Mouse (Mus musculus) forebrain, embryonic 11.5 days (tissue): ENCODE results near the gene Nr1h3. TPM values are rescaled to one million over a fixed set of nuclear protein-coding genes. Genes with fewer than 3 reads are reported as not detected.
A peak's percentile ranks its signal among the peaks of the same experiment; 100 is the strongest.
"Not testable (repeated sequence)": the region's sequence is repeated elsewhere in the genome, so short reads cannot be mapped to it uniquely, and the experiment has no call there.

Experiments used
- ATAC-seq: fragments of 200-750 bp; cut with Nextera tagmentation; replicated peaks from 2 replicates; pipeline ENCODE4 v1.8.0; 2017; ENCODE audit warnings: moderate TSS enrichment; ENCODE audit not compliant: low FRiP score
- DNase-seq: peaks from one replicate; pipeline ENCODE4 v3.0.0-alpha.2; 2017; ENCODE audit warnings: low spot score
- H3K27ac ChIP-seq: fragments of 300-500 bp; sonication (generic); 2 replicates; pipeline ENCODE4 v1.5.1; 2014; ENCODE audit warnings: low read depth, low read length
- H3K27me3 ChIP-seq: fragments of 300-500 bp; sonication (generic); 2 replicates; pipeline ENCODE4 v1.6.1; 2014; ENCODE audit warnings: mild to moderate bottlenecking, low read length, mixed read lengths; ENCODE audit not compliant: control insufficient read depth, insufficient read depth
- H3K36me3 ChIP-seq: fragments of 300-500 bp; sonication (generic); 2 replicates; pipeline ENCODE4 v1.6.1; 2014; ENCODE audit warnings: mild to moderate bottlenecking, low read length, moderate library complexity, mixed read lengths; ENCODE audit not compliant: control insufficient read depth, insufficient read depth
- H3K4me1 ChIP-seq: fragments of 300-500 bp; sonication (generic); replicated peaks from 2 replicates; pipeline ENCODE4 v1.6.1; 2014; ENCODE audit warnings: low read length, mixed read lengths; ENCODE audit not compliant: control insufficient read depth, insufficient read depth
- H3K4me2 ChIP-seq: fragments of 300-500 bp; sonication (generic); 2 replicates; pipeline ENCODE4 v1.6.1; 2014; ENCODE audit warnings: low read depth, mild to moderate bottlenecking, low read length, moderate library complexity, mixed read lengths; ENCODE audit not compliant: severe bottlenecking
- H3K4me3 ChIP-seq: fragments of 300-500 bp; sonication (generic); 2 replicates; pipeline ENCODE4 v1.5.1; 2014; ENCODE audit warnings: low read depth, low read length
- H3K9ac ChIP-seq: fragments of 300-500 bp; sonication (generic); 2 replicates; pipeline ENCODE4 v1.6.1; 2014; ENCODE audit warnings: low read length
- H3K9me3 ChIP-seq: fragments of 300-500 bp; sonication (generic); 2 replicates; pipeline ENCODE4 v1.6.1; 2016; ENCODE audit warnings: low read length, mixed read lengths; ENCODE audit not compliant: control insufficient read depth
- WGBS: fragments of 180-500 bp; shearing (Covaris S2); extraction: QIAGEN DNeasy Blood & Tissue Kit; methylation state at CpG from one replicate; pipeline ENCODE4 v1.1.7; 2014; 5-methylcytosine and 5-hydroxymethylcytosine counted together
- polyA plus RNA-seq: library from polyadenylated mRNA; unstranded; fragments of >200 nt; fragmentation: Nextera tagmentation; extraction: Ambion mirVana; gene quantifications from 2 replicates; pipeline ENCODE4 v1.2.1, GENCODE M21; 2014

Nr1h3 gene
- polyA plus RNA-seq, result 1.6 and 2.0 TPM in 2 replicates

DNA sequence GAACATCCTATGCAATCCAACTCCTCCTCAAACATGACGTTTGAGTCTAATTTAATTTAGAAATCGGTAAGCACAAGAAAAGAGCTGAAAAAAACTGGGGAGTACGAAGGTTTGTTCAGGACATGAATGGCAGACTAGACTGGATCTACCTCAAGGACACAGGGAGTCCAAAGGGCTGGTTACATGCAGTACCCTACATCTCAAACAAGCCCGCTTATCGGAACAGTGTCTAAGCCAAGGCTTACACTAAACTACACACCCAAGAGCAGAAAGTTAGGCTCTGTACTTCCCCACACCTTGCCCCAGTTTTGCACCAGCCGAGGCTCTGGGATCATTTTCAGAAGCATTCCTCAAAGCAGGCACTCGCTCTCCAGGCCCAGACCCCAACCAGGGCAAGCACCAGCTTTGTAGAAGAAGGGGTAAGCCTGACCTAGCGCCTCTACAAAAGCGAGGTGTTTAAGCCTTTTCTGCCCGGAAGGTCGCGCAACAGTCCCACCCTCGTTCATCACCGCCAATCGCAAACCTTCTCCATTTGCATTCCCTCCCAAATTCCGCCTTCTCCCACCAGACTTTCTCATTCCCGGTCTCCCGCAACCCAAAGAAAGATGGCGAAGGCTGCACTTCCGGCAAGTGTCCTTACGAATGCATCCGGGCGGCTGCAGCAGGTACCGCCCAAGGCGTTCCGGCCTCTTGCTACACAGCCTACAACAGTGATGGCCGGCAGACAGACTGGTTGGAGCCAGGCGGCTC lies at the start of gene Nr1h3, which contains the start of gene Acp2:
Gene Nr1h3, minus strand, starts transcription at position 613 of the 750 bp plus-strand sequence.
Gene Acp2, plus strand, starts transcription at position 664 of the 750 bp plus-strand sequence.
- Histone ChIP-seq H3K4me2 (peak within 1 kb of the TSS; percentile 71), H3K9ac (peak within 1 kb of the TSS; percentile 92), H3K4me3 (peak within 1 kb of the TSS; percentile 78), H3K9me3 (no peaks in the 10 kb centered on the region), H3K4me1 (peaks cover 14% of the 10 kb centered on the region), H3K27ac (peak within 1 kb of the TSS; percentile 90), H3K36me3 (peaks cover 7% of the 10 kb centered on the region; the same call in 1 of the 2 replicates), H3K27me3 (no peaks in the 10 kb centered on the region)
- WGBS, result 5% methylated on average over 28 of the region's 28 CpGs
- DNase-seq (peak; percentile 96), ATAC-seq (peak; percentile 97)

DNA sequence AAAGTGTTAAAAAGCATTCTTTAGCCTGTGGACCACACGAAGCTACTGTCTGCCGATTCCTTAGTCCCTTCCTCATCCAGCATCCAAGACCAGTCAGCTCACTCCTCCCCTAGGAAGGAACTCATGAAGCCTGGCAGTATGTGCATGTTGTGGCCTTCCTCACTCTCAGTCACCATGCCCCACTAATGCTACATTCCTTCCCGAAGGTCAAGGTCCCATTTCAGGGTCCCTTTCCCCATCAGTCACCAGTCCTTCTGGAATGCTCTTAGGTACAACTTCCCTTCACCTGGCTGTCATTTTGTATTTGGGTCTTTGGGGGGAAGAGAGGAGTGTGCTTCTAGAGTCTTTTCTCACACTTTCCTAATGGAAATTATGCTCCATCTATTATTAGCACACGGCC lies 49.4 kb upstream of the Nr1h3 start:
- H3K4me2 ChIP-seq, result no peak overlapping the region
- peaks cover 9% of the 10 kb centered on the region for H3K4me1 ChIP-seq
- H3K9me3 ChIP-seq, result no peaks in the 10 kb centered on the region
- 82% methylated on average over 4 of the region's 4 CpGs for WGBS
- H3K4me3 ChIP-seq, result no peak overlapping the region
- no peaks in the 10 kb centered on the region for H3K36me3 ChIP-seq
- DNase-seq (no peak), ATAC-seq (no peak)
- H3K27me3 ChIP-seq, result peaks cover 7% of the 10 kb centered on the region
- no peak overlapping the region for H3K9ac ChIP-seq
- no peak overlapping the region for H3K27ac ChIP-seq

DNA sequence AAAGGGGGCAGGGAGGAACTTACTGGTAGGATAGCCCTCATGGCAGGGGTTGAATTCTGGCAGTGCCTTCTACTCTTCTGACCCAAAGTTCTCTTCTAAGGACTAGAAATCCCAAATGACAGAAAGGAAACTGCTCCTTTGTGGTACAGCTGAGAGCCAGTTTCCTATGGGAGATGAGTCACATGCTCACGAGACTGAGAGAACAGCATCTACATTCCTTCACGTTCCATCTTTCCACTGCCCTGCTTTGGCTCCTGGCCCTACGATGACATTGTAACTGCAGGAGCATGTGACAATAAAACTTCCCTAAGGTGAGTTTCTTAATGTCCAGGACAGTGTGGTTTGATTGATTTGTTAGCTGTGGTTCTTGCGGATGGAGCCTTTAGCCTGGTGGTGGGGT lies 45.7 kb upstream of the Nr1h3 start:
- WGBS, result 93% methylated on average over 4 of the region's 4 CpGs

DNA sequence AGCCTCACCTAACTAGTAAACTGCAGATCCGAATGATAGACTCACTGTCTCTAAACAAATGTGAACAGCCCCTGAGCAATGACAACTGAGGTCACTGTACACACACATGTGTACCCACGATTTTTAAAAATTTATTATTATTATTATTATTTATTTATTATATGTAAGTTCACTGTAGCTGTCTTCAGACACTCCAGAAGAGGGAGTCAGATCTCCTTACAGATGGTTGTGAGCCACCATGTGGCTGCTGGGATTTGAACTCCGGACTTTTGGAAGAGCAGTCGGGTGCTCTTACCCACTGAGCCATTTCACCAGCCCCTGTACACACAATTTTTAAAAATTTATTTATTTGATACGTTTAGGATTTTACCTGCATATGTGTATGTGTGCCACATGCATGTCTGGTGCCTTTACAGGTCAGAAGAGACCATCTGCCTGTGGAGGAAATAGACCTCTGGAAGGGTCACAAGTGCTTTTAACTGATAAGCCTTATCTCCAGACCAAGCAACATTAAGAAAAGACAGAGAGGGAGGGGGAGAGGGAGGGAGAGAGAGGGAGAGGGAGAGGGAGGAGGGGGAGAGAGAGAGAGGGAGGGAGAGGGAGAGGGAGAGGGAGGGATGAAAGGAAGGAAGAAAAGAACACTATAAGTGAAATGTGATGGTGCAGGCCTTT lies 42.1 kb upstream of the Nr1h3 start:
- Histone ChIP-seq H3K9ac (no peak overlapping the region), H3K27me3 (no peaks in the 10 kb centered on the region), H3K36me3 (no peaks in the 10 kb centered on the region), H3K4me1 (no peaks in the 10 kb centered on the region), H3K4me2 (no peak overlapping the region), H3K27ac (no peak overlapping the region), H3K4me3 (no peak overlapping the region), H3K9me3 (no peaks in the 10 kb centered on the region)
- no peak for DNase-seq
- WGBS, result 86% methylated on average over 5 of the region's 5 CpGs
- no peak for ATAC-seq

More for the DNA sequence above, 45.7 kb upstream of the Nr1h3 start:
- H3K4me2 ChIP-seq, result no peak overlapping the region
- no peak for ATAC-seq
- H3K27me3 ChIP-seq, result no peaks in the 10 kb centered on the region
- H3K9me3 ChIP-seq, result no peaks in the 10 kb centered on the region
- H3K27ac ChIP-seq, result no peak overlapping the region
- no peak overlapping the region for H3K4me3 ChIP-seq
- no peak overlapping the region for H3K9ac ChIP-seq
- no peaks in the 10 kb centered on the region for H3K4me1 ChIP-seq
- no peaks in the 10 kb centered on the region for H3K36me3 ChIP-seq
- no peak for DNase-seq

DNA sequence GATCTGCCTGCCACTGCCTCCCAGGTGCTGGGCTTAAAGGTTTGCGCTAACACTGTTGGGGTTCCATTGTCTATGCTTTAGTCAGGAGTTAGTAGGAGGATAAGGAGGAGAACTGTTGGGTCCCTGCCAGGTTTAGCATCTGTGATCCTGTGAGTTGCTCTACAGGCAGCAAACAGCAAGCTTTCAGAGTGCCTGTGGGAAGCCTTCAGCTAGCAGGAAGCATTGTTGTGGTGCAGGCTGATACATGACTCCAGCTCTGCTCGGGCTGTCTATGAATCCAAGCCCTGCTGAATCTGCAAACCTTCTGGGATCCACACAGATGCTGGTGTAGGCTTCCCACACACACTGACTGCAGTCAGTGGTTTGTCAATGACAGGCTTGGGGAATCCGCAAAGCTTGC lies 40.8 kb upstream of the Nr1h3 start:
- Histone ChIP-seq H3K9me3 (no peaks in the 10 kb centered on the region), H3K4me3 (no peak overlapping the region), H3K27ac (no peak overlapping the region), H3K27me3 (no peaks in the 10 kb centered on the region), H3K9ac (no peak overlapping the region), H3K36me3 (no peaks in the 10 kb centered on the region), H3K4me1 (no peaks in the 10 kb centered on the region), H3K4me2 (no peak overlapping the region)
- DNase-seq, result no peak
- 62% methylated on average over 3 of the region's 3 CpGs for WGBS
- ATAC-seq, result no peak

DNA sequence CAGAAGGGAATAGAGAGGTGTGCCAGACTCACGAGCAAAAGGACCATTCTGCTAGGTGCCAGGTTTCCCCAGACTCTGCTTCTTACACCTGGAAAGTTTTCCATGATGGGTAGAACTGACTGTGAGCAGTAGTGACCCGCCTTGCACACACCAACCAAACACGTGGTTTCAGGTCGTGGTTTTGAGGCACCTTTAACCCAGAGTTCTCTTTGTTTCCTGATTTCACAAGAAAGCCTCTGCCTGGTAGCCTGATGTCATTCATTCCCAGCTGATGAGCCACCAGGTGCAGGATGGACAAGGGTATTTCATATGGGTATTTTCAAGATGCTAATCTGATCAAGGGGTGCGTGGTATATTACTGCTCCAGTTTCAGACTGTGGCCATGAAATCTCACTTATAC lies 39.9 kb upstream of the Nr1h3 start:
- WGBS, result 82% methylated on average over 5 of the region's 5 CpGs
- H3K27ac ChIP-seq, result no peak overlapping the region
- no peak for DNase-seq

DNA sequence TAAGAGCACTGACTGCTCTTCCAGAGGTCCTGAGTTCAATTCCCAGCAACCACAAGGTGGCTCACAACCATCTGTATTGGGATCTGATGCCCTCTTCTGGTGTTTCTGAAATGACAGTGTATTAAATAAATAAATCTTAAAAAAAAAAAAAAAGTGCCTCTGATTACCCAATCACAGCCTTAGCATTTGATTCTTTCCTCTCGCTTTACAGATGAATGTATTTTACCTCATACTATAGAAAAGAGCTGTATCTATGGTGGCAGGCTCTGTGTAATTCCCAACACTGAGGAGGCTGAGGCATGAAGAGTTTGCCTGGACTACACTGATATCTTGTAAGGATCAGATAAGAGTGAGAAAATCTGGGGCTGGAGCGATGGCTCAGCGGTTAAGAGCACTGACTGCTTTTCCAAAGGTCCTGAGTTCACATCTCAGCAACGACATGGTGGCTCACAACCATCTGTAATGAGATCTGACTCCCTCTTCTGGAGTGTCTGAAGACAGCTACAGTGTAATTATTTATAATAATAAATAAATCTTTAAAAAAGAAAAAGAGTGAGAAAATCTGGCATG lies 35.0 kb upstream of the Nr1h3 start:
- Histone ChIP-seq H3K9ac (peak overlapping the region; percentile 73; the same call in 1 of the 2 replicates), H3K4me3 (peak overlapping the region; percentile 51), H3K27ac (peak overlapping the region; percentile 85; the same call in 1 of the 2 replicates), H3K4me2 (peak overlapping the region; percentile 77)
- peak; percentile 13; the same call in 1 of the 2 replicates for ATAC-seq
- not testable (repeated sequence) for H3K27me3 ChIP-seq, H3K4me1 ChIP-seq, H3K36me3 ChIP-seq, H3K9me3 ChIP-seq, DNase-seq
- 28% methylated on average over 4 of the region's 4 CpGs for WGBS

More for the DNA sequence above, 39.9 kb upstream of the Nr1h3 start:
- Histone ChIP-seq H3K27me3 (no peaks in the 10 kb centered on the region), H3K4me2 (no peak overlapping the region), H3K9me3 (no peaks in the 10 kb centered on the region), H3K9ac (no peak overlapping the region), H3K4me3 (no peak overlapping the region), H3K36me3 (no peaks in the 10 kb centered on the region), H3K4me1 (0 out of 2 replicates have a peak, but pooled peaks cover 1% of the 10 kb centered on the region)
- no peak for ATAC-seq

DNA sequence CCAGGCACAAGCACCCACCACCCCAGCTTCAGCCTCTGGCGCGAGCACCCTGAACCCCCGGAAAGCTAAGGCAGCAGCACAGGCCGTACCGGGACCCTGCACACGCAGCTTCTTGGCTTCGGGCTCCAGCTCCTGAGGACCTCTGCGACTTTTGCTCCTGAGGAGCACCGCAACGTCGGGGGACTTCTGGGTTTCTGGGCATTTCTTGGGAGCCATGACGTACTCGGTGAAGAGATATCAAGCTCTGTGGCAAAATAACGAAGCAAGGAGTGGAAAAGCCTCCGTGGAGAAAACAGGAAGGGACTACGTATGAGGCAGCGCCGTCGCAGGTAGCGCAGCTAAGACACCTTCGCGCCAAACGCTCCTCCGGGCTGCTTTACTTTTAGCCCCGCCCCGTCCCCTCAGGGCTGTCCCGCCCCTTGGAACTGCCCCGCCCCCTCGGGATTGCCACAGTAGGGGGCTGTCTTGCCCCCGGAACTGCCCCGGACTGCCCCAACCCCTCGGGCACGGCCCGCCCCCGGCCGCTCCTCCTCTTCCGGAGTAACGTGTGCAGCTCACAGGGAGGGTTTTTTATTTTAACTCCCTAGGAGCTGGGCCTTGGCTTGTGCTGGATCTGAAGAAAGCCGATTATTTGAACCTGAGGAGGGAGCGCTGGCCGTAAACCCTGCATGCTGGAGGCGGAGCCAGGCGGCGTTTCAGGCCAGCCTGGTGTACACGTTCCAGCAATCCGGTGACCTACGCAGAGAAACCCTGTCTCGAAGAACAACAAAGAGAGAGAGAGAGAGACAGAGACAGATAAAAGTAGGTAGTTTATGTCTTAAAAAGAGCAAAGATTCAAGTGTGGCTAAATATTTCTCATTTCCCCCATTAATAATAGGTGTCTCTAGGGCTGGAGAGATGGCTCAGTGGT lies 34.2 kb upstream of the Nr1h3 start, which contains the start of gene Ddb2:
Gene Ddb2, minus strand, starts transcription at position 382 of the 910 bp plus-strand sequence.
- WGBS, result under 1% methylated on average over 48 of the region's 48 CpGs
- Histone ChIP-seq H3K4me2 (peak within 1 kb of the TSS; percentile 77), H3K9ac (peak within 1 kb of the TSS; percentile 73), H3K4me3 (peak within 1 kb of the TSS; percentile 51), H3K27ac (peak within 1 kb of the TSS; percentile 85), H3K9me3 (no peaks in the 10 kb centered on the region), H3K27me3 (no peaks in the 10 kb centered on the region), H3K36me3 (no peaks in the 10 kb centered on the region; the same call in 1 of the 2 replicates), H3K4me1 (0 out of 2 replicates have a peak, but pooled peaks cover 1% of the 10 kb centered on the region)
- ATAC-seq (peak; percentile 98), DNase-seq (peak; percentile 99)
